Mouse (Mus musculus) erythroblast, embryonic 14.5 days (primary cell): ENCODE measurements at regions not wholly inside any gene's neighbourhood (a gene's known extent, or its start where the extent isn't known, plus 50 kb on each side); places are given as distances from the start of the nearest gene placed in this dataset.

ENCODE experiments used
- H3K27me3 ChIP-seq: 2 replicates; pipeline ENCODE4 v1.6.1; 2012; ENCODE audit warnings: inconsistent platforms; ENCODE audit not compliant: control insufficient read depth
- H3K36me3 ChIP-seq: 2 replicates; pipeline ENCODE4 v1.6.1; 2012; ENCODE audit warnings: mild to moderate bottlenecking, inconsistent platforms; ENCODE audit not compliant: control insufficient read depth
- H3K4me1 ChIP-seq: 2 replicates; pipeline ENCODE4 v1.6.1; 2012; ENCODE audit warnings: inconsistent platforms; ENCODE audit not compliant: control insufficient read depth
- H3K4me3 ChIP-seq: replicated peaks from 2 replicates; pipeline ENCODE3; 2012; ENCODE audit warnings: moderate library complexity, mild to moderate bottlenecking, inconsistent platforms
- H3K9me3 ChIP-seq: 2 replicates; pipeline ENCODE4 v1.6.1; 2012; ENCODE audit warnings: low read length, inconsistent platforms, mixed read lengths; ENCODE audit not compliant: control insufficient read depth
- GATA1 ChIP-seq: IDR thresholded peaks from 2 replicates; pipeline ENCODE4 v1.6.1; 2012; ENCODE audit warnings: low read length, inconsistent platforms, mixed read lengths
- TAL1 ChIP-seq: IDR thresholded peaks from 3 replicates; pipeline ENCODE4 v1.6.1; 2012; ENCODE audit warnings: low read length, inconsistent platforms, mixed read lengths

- no peak overlapping the region for H3K4me3 ChIP-seq
- no peak for TF ChIP-seq GATA1
- TF ChIP-seq TAL1 = no peak
- no peaks in the 10 kb centered on the region for H3K4me1 ChIP-seq
These were observed 51.4 kb upstream of the Marcks start for GRCm38 (mm10) chr10:37190092-37190491.

More at GRCm38 (mm10) chr10:37190092-37190491, 51.4 kb upstream of the Marcks start:
- no peaks in the 10 kb centered on the region for H3K27me3 ChIP-seq
- H3K9me3 ChIP-seq = no peaks in the 10 kb centered on the region
- H3K36me3 ChIP-seq = no peaks in the 10 kb centered on the region
